Mouse (Mus musculus) heart, postnatal 36 days (tissue): Measurements from ENCODE around the gene Hcrt. TPM values are rescaled to one million over a fixed set of nuclear protein-coding genes. Genes with fewer than 3 reads are reported as not detected.

Source experiments
- DNase-seq, 2 experiments: peaks; one replicate each; pipeline ENCODE4 v3.0.0; 2021 to 2022
- intact Hi-C: fragments of 180-260 bp; cut with DNase I; formaldehyde crosslinking; loops from one replicate; pipeline ENCODE4 v1.15.1; 2025
- total RNA-seq, 2 experiments: library from RNA; stranded (reverse); gene quantifications; 2 replicates each; pipeline ENCODE4 v1.2.3; 2021

Gene Hcrt
- total RNA-seq, 2 experiments from 2014 or later = not detected

GRCm38 (mm10) chr11:100770646-100771408, 8.1 kb upstream of the Hcrt start, which contains the start of gene Ghdc:
Gene Ghdc (minus strand): TSS chr11:100770957.
- DNase-seq = peak; percentile 85 to 87
- intact Hi-C loops = no loop called here

GRCm38 (mm10) chr11:100769980-100770379, 7.2 kb upstream of the Hcrt start:
- intact Hi-C loops = no loop called here
- no peak for DNase-seq

GRCm38 (mm10) chr11:100767871-100768270, 5.1 kb upstream of the Hcrt start:
- no peak for DNase-seq
- intact Hi-C loops = no loop called here

GRCm38 (mm10) chr11:100766726-100767125, 4.0 kb upstream of the Hcrt start:
- intact Hi-C loops = no loop called here

GRCm38 (mm10) chr11:100761547-100762045, 1.1 kb downstream of the Hcrt start:
- intact Hi-C loops = loop anchor here (1.0 to 5.0 kb wide), 4 partner anchors 47 to 196 kb away; partner anchors contain the start of gene Cnp
- DNase-seq = peak; percentile 89 to 94

More at GRCm38 (mm10) chr11:100766726-100767125, 4.0 kb upstream of the Hcrt start:
- DNase-seq = no peak

DNA sequence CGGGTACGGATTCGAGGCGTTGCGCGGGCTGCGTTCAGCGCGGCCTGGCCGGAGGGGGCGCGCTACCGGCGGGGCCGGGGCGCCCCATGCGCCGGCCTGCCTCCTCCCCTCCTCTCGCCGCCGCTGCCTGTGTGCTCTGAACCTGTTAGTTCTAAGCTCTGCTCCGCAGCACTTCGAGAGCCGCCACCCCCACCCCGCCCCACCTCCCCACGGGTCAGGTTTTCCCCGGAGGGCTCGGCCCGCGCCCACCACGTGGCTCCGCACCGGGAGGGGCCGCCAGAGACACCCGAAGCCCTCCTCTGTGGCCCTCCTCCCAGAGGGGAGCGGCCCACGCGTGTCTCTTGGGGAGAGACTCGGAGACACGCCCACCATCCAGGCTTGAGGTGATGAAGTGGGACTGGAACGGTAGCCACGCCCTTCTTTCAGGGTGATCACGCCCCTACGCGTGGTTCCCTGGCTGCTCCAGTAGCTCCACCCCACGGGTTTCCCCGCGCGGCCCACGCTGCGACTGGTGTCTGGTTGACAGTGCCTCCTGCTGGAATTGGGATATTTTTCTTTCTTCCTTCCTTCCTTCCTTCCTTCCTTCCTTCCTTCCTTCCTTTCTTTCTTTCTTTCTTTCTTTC, 3.0 kb downstream of the Hcrt start, which contains the start of gene Kcnh4:
TSS of gene Kcnh4 (minus strand) at position 332 of the 623 bp plus-strand sequence.
- intact Hi-C loops = loop anchor here (5.0 kb wide), 3 partner anchors 132 to 198 kb away; partner anchors contain the start of gene Cnp
- no peak for DNase-seq

DNA sequence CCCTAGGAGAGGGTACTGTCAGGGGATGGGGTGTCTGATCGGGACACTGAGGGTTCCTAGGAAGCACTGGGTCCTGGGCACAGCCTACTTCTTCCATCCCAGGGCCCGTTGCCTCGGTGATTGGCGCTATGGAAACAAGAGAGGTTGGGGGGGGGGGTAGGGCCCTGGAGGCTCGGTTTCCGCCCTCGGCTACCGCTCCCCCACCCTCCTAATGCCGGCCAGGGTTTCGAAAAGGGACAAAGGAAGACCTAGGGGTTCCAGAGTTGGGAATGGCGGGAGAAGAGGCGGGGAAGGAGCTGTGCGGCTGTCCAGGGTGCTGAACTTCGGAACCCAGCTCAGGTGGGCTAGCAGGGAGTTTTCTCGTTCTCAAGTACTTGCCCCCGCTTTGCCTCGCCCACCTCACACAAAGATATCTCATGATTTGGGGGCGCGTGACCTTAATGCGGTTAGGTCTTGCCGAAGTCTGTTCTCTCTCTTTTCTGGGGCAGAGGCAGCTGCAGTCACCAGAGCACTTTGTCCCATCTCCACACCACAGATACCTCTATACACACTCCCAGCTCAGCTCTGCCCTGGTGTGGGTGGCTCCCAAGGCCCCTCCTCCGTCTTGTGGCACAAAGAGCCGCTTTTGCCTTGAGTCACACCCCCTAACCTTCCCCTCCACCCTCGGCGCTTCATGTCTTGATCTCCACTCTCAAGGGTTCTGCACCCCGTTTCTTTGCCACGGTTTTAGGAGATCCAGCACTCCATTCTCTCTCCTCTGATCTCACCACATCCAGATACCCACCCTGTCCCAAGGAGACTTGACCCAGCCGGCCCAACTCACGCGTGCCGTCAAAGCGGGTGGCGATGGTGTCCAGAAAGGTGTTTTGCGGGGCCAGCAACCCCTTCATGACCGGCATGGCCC, 3.8 kb downstream of the Hcrt start:
- DNase-seq = peak; percentile 43 to 62

GRCm38 (mm10) chr11:100757566-100757965, 5.2 kb downstream of the Hcrt start:
- no peak for DNase-seq
- intact Hi-C loops = no loop called here

More for the DNA sequence above, 3.8 kb downstream of the Hcrt start:
- intact Hi-C loops = no loop called here

GRCm38 (mm10) chr11:100756476-100756875, 6.3 kb downstream of the Hcrt start:
- DNase-seq = no peak
- intact Hi-C loops = no loop called here

DNA sequence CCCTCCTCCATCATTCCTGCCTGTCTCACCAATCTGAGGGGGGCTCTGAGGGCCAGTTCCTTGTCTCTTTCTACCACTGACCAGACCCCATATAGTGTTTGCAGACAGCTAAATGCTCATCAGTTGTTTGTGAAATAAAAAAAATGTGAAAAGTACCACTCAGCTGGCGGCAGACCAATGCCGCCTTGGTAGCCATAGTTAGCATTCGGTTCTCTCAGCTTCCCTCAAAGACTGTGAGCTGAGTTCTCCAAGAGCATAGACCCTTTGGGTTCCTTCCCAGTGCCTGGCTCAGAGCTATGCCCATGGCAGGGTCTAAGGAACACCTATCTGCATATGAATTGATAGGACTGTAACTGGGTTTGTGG, 8.1 kb downstream of the Hcrt start:
- DNase-seq = no peak
- intact Hi-C loops = no loop called here

DNA sequence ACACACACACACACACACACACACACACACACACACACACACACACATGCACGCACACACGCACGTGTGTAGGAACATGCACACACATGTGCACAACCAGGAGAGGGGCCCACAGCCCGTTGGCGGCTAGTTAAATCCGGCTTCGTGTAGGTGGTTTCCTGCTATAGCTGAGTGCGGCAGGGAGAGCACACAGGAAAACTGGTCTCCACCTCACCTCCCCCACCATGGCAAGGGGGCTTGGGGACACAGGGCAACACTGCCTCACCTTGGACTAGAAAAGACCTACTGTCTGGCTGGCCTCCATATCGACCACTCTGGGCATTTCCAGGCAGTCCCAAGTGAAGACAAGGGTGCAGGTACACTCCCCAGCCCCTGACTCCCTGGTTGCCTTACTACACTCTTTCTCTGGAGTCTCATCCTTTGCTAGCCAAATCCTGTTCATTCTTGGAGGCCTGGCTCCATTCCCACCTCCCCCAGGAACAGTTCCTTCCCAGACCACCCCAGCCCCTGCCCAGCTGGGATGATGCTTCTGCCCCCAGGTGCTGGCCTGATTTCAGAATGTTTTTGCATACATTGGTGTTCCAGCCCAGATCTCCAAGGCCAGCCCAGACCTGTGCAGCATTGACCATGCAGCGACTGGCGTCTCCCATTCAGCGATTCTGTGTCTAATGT, 8.6 kb downstream of the Hcrt start:
- DNase-seq = no peak
- intact Hi-C loops = no loop called here

DNA sequence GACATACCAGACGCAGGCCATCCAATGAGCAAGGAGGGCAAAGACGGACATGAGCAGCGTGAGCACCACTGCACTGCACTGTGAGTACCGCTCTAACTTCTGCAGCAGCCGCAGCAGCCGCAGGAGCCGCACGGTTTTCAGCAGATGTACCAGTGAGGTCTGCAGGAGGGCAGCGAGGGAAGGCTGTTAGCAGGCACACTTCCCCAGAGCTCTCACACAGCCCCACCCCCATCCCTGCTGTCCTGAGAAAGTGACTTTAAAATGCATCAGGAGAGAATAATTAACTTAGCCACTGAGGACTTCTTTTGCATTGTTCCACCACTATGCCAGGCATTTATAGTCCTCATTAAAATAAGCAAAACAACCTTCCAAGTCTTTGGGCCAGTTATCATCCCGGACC, 10.4 kb downstream of the Hcrt start:
- intact Hi-C loops = no loop called here
- no peak for DNase-seq

- intact Hi-C loops = no loop called here
Observed at GRCm38 (mm10) chr11:100750127-100750526, 12.6 kb downstream of the Hcrt start.

GRCm38 (mm10) chr11:100749469-100749868, 13.3 kb downstream of the Hcrt start:
- intact Hi-C loops = no loop called here

More at GRCm38 (mm10) chr11:100750127-100750526, 12.6 kb downstream of the Hcrt start:
- DNase-seq = no peak

GRCm38 (mm10) chr11:100748620-100749019, 14.1 kb downstream of the Hcrt start:
- intact Hi-C loops = no loop called here
- no peak for DNase-seq

More at GRCm38 (mm10) chr11:100749469-100749868, 13.3 kb downstream of the Hcrt start:
- no peak for DNase-seq

DNA sequence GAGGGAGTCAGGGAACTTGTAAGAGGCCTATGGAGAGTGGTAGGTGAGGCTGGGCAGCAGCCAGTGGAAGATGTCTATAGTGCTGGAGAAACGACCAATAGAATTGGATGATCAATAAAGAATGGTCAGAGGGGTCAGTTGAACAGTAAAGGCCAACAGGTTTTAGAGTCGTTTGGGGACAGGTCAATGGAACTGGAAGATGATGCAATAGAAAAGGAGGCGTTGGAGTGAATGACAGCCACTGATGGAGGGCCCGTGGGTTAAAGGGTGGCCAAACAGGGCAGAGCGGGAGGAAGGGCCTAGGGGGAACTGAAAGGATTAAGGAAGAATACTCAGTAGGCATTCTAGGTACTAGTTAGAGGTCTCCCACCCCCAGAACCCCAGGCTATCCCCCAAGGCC, 15.6 kb downstream of the Hcrt start:
- DNase-seq = no peak
- intact Hi-C loops = no loop called here

GRCm38 (mm10) chr11:100746546-100746945, 16.2 kb downstream of the Hcrt start:
- no peak for DNase-seq
- intact Hi-C loops = no loop called here

- peak in 1 of 2 experiments; percentile 56 for DNase-seq
- intact Hi-C loops = no loop called here
Observed at GRCm38 (mm10) chr11:100745085-100745484, 17.6 kb downstream of the Hcrt start.

GRCm38 (mm10) chr11:100741348-100741747, 21.4 kb downstream of the Hcrt start:
- intact Hi-C loops = no loop called here
- DNase-seq = peak in 1 of 2 experiments; percentile 44

DNA sequence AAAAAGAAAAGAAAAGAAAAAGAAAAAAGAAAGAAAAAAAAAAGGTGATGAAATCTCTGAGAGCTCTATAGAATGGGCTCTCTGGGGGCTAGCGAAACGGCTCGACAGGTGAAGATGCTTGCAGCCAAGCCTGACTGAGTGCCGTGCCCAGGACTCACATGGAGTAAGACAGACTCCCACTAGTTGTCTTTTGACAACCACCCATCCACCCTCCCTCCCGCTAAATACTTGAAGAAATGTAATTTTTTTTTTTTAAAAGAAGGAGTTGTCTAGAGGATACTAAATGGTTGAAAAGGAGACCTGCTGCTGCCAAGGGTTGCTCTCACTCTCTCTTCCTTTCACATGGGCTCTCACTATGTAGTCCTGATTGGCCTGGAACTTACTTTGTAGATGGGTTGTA, 24.0 kb downstream of the Hcrt start:
- DNase-seq = no peak
- intact Hi-C loops = no loop called here
